Mouse (Mus musculus): ENCODE results near the gene Gm49322. TPM values are rescaled to one million over a fixed set of nuclear protein-coding genes. Genes with fewer than 3 reads are reported as not detected.
"Not testable (repeated sequence)": the region's sequence is repeated elsewhere in the genome, so short reads cannot be mapped to it uniquely, and the experiment has no call there.

The Gm49322 gene
- total RNA-seq, 4 experiments from 2014 or later: 0.17 to 0.57 (median 0.30) TPM

GRCm38 (mm10) chr10:80611024-80611423, 5.2 kb downstream of the Gm49322 start:
- no peak for DNase-seq (ENCODE audit: low spot score)

- DNase-seq (ENCODE audit: low spot score): no peak
These were observed 6.1 kb downstream of the Gm49322 start for GRCm38 (mm10) chr10:80611905-80612304.

- no peak for DNase-seq (ENCODE audit: low spot score)
These were observed 8.0 kb downstream of the Gm49322 start for GRCm38 (mm10) chr10:80613821-80614220.

- DNase-seq (ENCODE audit: low spot score): no peak
These were observed 8.5 kb downstream of the Gm49322 start for GRCm38 (mm10) chr10:80614351-80614750.

GRCm38 (mm10) chr10:80618181-80618580, 12.4 kb downstream of the Gm49322 start:
- DNase-seq (ENCODE audit: low spot score): no peak

GRCm38 (mm10) chr10:80619465-80620244, 13.8 kb downstream of the Gm49322 start:
- no peak for DNase-seq (ENCODE audit: low spot score)

GRCm38 (mm10) chr10:80620365-80620764, 14.5 kb downstream of the Gm49322 start:
- no peak for DNase-seq (ENCODE audit: low spot score)

- no peak for DNase-seq (ENCODE audit: low spot score)
These were observed 15.2 kb downstream of the Gm49322 start for GRCm38 (mm10) chr10:80620796-80621689.

- DNase-seq (ENCODE audit: low spot score): no peak
These were observed 15.8 kb downstream of the Gm49322 start for GRCm38 (mm10) chr10:80621690-80621939.

GRCm38 (mm10) chr10:80621940-80622660, 16.3 kb downstream of the Gm49322 start:
- DNase-seq (ENCODE audit: low spot score): peak; percentile 99

GRCm38 (mm10) chr10:80622661-80623456, 17.0 kb downstream of the Gm49322 start, which contains the start of gene Csnk1g2:
Csnk1g2 (plus strand) TSS chr10:80622838.
- DNase-seq (ENCODE audit: low spot score): peak; percentile 28

GRCm38 (mm10) chr10:80623457-80624191, 17.8 kb downstream of the Gm49322 start:
- DNase-seq (ENCODE audit: low spot score): peak; percentile 64

- DNase-seq (ENCODE audit: low spot score): no peak
These were observed 19.9 kb downstream of the Gm49322 start for GRCm38 (mm10) chr10:80625764-80626163.

- peak; percentile 26 for DNase-seq (ENCODE audit: low spot score)
These were observed 21.9 kb downstream of the Gm49322 start for GRCm38 (mm10) chr10:80627685-80628084.

GRCm38 (mm10) chr10:80628925-80629324, 23.1 kb downstream of the Gm49322 start:
- DNase-seq (ENCODE audit: low spot score): no peak

- no peak for DNase-seq (ENCODE audit: low spot score)
These were observed 29.5 kb downstream of the Gm49322 start for GRCm38 (mm10) chr10:80635345-80635744.

GRCm38 (mm10) chr10:80646936-80647335, 41.1 kb downstream of the Gm49322 start:
- no peak for DNase-seq (ENCODE audit: low spot score)

- not testable (repeated sequence) for DNase-seq (ENCODE audit: low spot score)
These were observed 44.1 kb downstream of the Gm49322 start for GRCm38 (mm10) chr10:80649910-80650309.

GRCm38 (mm10) chr10:80650392-80650791, 44.6 kb downstream of the Gm49322 start:
- DNase-seq (ENCODE audit: low spot score): no peak

- DNase-seq (ENCODE audit: low spot score): no peak
These were observed 47.4 kb downstream of the Gm49322 start for GRCm38 (mm10) chr10:80653156-80653720.

Data from heart, adult 8-10 months (tissue).